Mouse (Mus musculus): Measurements from ENCODE around the gene Sbno2.

Gene Sbno2

GRCm38 (mm10) chr10:80014484-80015290, 90.7 kb downstream of the Sbno2 start:
- peak; percentile 64 to 78 for DNase-seq

GRCm38 (mm10) chr10:80013609-80014008, 91.8 kb downstream of the Sbno2 start:
- no peak for DNase-seq

GRCm38 (mm10) chr10:80011740-80012139, 93.6 kb downstream of the Sbno2 start:
- DNase-seq, result no peak
